Mouse (Mus musculus) urinary bladder, adult 18-20 months (tissue): ENCODE data around the gene Gtf3a.
A peak's percentile ranks its signal among the peaks of the same experiment; 100 is the strongest.
"Not testable (repeated sequence)": the region's sequence is repeated elsewhere in the genome, so short reads cannot be mapped to it uniquely, and the experiment has no call there.

ENCODE experiments used
- DNase-seq, 2 experiments: peaks; one replicate each; pipeline ENCODE4 v3.0.0; 2022; ENCODE audit warnings: low spot score in 2 of 2, mixed read lengths in 2 of 2

Gtf3a gene

GRCm38 (mm10) chr5:146937541-146938503 lies 10.6 kb upstream of the Gtf3a start:
- DNase-seq, result no peak

GRCm38 (mm10) chr5:146939109-146939796 lies 9.2 kb upstream of the Gtf3a start:
- no peak for DNase-seq

GRCm38 (mm10) chr5:146940219-146940618 lies 8.2 kb upstream of the Gtf3a start:
- DNase-seq, result no peak

DNA sequence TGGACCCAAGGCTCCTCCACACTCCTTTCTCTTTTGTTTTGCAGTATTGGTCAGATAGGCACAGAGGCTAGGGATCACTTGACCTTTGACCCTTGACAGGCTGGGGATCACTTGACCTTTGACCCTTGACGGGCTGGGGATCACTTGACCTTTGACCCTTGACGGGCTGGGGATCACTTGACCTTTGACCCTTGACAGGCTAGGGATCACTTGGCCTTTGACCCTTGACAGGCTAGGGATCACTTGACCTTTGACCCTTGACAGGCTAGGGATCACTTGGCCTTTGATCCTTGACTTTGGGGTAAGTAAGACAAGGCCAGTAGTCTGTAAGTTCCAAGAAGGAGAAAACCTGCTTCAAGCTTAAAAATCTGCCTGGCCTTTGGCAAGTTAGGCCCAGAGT lies 6.5 kb upstream of the Gtf3a start:
- not testable (repeated sequence) for DNase-seq

GRCm38 (mm10) chr5:146942965-146943364 lies 5.5 kb upstream of the Gtf3a start:
- DNase-seq, result no peak

- no peak for DNase-seq
These were observed 3.9 kb upstream of the Gtf3a start for GRCm38 (mm10) chr5:146944568-146944967.

DNA sequence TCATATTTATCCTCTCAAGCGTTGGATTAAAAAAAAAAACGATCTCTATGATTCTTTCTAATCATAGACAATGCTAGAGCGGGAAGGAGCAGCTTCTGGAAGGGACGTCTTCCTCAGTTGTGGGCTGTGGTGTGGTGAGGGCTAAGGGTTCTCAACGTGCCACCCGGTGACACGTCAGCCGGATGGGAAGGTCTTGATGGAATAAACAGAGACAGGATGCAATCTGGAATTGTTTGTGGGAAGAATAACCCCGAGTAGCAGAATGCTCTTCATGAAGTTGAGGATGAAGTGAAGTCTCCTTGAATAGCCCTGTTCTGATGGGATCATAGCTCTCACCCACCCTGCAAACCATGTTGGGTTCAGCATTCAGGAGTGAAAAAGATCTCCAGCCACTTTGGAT lies 1.8 kb upstream of the Gtf3a start:
- DNase-seq, result no peak

GRCm38 (mm10) chr5:146947497-146947896 lies 960 bp upstream of the Gtf3a start:
- no peak for DNase-seq

DNA sequence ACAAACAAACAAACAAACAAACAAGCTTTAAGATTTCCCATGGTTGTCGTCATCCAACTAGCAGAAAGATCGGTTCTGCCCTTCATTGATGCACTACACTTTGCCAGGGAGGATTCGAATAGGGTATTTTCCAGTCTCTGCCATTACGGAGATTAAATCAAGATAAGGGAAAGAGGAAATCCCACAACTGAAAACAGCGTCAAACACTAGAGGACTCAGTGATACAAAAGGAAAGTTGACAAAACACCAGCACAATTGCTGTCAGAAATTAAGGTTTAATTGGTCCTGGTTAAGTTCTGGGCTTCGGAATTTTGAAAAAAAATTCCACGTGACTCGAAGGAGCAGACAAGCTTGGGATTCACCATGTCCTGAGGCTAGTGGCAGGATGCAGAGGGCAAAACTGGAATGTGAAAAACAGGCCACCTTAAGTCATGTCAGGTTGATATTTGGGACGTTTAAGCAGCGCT lies 383 bp upstream of the Gtf3a start:
- no peak for DNase-seq

GRCm38 (mm10) chr5:146954576-146954975 lies 6.1 kb downstream of the Gtf3a start:
- no peak for DNase-seq

DNA sequence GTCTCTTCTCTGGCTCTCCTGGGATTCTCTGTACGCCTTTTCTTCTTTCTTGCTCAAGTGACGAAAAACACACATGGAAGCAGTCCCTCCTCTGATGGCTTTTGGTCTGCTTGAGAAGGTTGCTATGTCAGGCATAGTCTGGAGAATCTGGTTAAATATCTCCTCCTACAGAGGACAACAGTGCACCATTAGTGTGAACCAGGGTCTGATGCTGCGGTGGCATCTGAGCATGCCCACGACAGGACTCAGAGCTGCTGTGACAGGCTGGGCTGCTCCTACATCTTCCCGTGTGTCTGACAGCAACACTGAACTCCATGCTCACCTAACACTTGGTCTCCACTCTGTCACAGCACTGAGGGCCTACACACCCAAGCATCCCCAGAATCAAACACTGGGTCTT lies 7.2 kb downstream of the Gtf3a start:
- DNase-seq, result no peak

- no peak for DNase-seq
These were observed 8.2 kb downstream of the Gtf3a start for GRCm38 (mm10) chr5:146956678-146957077.

DNA sequence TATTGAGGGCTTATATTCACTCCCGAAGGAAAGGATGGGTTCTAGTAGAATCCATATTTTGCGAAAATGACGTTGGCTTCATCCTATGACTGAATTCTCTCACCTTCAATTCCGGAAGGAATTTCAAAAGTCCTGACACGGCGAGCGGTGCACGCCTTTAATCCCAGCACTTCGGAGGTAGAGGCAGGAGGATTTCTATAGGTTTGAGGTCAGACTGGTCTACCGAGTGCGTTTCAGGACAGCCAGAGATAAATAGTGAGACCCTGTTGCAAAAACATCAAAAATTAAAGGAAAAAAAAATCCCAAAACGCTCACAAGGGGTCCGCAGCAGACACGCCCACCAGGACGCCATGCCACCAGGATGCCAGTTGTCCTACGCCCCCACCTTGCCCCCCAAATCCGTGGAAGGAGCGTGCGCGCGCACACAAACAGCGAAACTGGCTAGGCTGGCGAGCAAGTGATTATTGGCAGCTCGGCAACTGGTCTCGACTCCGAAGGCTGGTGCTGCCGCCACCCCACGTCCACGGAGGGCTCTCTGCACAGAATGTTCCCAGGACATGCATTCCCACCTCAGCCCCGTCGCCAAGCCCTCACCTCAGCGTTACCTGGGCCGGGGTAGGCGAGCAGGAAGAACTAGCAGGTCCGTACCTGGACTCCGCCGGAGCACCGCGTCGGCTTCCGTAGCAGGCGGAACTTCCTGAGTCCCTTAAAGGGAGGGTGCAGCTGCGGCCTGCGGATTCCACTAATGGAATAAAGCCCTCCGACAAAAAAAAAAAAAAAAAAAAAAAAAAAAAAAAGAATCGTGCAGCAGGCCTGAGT lies 14.9 kb downstream of the Gtf3a start, which contains the start of gene Mtif3:
Mtif3 (minus strand) TSS at position 683 of the 819 bp plus-strand sequence.
- peak; percentile 73 to 78 for DNase-seq

DNA sequence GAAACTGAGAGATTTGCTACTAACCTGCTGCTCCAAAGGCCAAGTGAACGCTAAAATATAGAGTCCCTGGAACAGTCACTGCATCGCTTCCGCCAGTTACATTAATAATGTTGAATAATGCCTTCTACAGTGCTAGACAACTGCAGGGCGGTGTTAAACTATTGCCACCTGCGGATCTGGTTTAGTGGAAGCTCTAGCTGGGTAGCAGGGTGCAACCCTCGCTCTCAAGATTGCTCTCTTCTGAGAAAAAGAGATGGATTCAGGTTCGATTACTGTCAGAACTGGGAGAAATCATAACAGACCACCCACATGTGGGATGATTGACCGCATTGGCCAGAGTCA lies 15.5 kb downstream of the Gtf3a start:
- DNase-seq, result no peak

DNA sequence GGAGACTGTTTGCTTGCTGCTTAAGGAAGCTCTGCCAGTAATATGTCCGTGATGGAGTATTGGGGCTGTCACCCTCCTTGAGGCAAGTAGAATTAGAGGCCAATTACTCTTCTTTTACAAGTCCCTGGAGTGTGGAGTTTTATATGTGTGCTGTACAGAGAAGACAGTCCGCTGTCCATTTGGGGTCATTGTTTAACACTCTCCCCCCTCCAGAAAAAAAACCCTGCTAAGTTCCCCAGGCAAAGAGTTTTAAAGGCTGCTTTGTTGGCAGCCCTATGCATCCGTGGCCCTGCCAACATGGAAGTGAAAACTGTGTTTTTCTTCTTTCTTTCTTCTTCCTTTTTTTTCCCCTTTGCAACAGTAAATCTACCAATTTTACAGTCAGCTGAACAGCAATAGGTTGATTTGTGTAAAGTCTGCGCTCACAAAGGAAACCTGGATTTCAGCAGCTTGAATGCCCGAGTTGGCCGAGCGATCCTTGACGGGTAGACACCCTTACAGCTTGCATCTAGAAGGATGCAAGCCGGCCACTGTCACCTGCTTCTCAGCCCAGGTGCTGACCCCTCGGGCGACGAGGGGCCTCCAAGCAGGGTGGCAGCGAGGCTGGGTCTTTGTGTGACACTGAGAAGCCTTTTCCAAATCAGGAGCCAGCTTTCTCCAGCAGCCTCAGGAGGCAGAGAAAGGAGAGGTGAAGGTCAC lies 20.4 kb downstream of the Gtf3a start:
- DNase-seq, result no peak

DNA sequence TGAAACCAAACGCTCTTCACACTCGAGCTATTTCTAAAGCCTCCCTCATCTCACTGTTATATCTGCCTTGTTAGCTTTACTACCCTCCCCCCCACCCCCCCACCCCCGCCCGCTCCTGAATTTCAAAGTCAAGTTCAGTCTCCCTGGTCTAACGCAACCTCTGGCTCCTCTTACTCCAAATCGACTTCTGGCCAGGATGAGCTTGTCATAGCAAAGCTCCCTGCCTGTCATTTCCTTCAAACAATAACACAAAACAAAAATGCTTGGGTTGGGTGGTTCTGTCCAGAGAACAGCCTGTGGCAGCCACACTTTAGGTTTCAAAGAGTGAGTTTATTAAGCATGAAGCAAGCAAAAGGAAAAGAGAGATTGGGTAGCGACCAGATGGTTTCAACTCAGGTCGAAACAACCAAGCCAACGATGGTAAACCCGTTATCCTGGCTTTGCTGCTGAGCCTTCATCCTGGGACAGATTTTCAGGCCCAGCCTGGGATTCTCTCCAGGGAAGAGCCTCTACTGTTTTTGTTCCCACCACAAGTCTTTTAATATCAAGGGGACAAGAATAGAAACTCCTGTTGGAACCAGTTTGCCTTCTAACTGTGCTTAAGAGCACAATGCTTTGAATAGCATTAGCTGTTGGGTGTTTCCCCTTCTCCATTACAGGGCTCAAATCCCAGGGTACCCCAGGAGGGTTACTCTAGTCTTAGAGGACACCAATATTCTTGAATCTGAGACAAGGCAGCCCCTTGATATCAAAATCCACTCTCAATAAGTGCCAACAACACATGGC lies 23.5 kb downstream of the Gtf3a start:
- no peak for DNase-seq

DNA sequence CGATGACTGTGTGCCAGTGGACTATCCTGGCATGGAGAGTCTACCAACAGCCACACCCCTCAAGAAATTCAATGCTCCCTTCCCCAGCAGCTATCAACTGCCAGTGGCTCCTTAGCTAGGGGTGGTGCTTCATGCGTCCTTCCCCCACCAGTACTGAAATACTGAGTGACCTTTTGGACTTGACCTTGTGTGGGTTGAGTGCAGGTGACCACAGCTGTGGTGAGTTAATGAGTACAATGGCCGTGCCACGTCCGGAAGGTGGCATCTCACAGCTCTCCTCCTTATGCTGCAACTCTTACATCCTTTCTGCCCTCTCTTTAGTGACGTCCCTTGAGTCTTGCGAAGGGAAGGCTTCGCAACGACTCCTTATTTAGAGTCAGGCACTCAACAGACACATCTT lies 24.9 kb downstream of the Gtf3a start:
- DNase-seq, result no peak

DNA sequence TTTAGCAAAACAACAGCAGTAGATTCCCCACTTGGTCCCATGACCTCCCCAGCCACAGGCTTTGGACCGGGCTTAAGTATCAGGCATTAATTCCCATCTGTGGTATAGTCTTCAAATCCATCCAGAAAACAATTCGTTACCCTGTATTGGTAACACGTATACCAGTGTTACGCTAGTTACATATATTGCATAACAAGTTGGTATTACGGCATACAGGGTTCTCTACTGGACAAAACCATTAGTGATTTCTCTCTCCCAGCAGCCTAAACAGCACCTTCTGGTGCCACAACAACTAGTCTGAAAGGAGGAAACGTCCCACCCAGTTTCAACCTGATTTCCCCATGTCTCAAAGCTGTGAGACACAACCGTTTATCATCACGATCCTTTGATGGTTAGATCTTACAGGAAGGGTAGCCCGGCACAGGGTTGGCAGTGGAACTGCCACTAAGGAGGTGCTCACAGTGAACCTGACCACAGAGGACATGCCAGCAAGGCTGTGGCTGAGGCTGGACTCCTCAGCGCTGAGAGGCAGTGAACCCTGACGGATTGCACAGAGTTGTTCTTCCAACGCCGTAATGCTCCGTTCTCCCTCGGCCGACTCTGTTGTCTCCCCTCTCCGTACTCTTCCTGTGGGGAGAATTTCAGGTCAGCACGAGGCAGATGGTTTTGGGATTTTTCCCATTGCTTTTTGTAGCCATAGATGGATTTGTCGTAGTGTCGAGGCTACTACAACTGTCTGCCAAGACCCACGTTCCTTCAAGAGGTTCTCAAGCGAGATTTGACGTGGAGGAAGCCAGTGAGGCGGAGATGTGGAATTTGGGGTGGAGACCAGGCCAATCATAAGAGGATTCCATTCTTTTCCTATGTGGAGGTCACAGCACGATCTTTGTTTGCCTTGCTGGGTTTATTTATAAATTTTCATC lies 25.7 kb downstream of the Gtf3a start:
- no peak for DNase-seq

GRCm38 (mm10) chr5:146974781-146975123 lies 26.3 kb downstream of the Gtf3a start:
- no peak for DNase-seq

GRCm38 (mm10) chr5:146981376-146981775 lies 32.9 kb downstream of the Gtf3a start:
- no peak for DNase-seq
